Comparison of ENCODE assay signal across 12 mouse cellular contexts in the genomic region with DNA sequence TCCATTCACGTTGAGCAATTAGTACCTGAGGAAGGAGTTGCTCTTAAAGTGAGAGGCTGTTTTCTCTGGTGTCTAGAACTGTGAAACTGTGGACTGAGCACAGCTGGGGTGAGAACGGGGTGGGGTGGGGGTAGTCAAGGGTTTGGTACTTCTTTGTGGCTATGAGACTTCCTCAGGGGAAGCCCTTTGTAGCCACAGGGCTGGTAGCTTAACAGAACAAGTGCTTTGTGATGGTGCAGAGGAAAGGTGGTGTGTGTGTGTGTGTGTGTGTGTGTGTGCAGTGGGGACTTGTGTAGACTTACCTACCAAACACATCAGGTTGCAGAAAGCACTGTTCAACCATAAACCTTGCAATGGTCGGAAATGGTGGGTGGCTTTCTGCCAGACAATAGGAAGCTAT. TPM values are rescaled to one million over a fixed set of nuclear protein-coding genes. Genes with fewer than 3 reads are reported as not detected.
DNase-seq lines count a peak whose midpoint lies in the region; ATAC-seq lines count a peak whose summit lies in the region.
"Had no signal": no experiment of that assay in that cellular context is flagged by ENCODE, and none has a peak within 500 bp of the region (broad histone marks: within the 10 kb centered on the region; RNA-seq: fewer than 3 reads in every experiment).

No protein-coding gene starts in this region.

- H3K9me3 ChIP-seq in lung, embryonic 16.5 days (ENCODE audit: control insufficient read depth, low read length) = no peaks in the 10 kb centered on the region
- H3K9me3 ChIP-seq in hindbrain, embryonic 14.5 days (ENCODE audit: control insufficient read depth, low read length) = no peaks in the 10 kb centered on the region
- H3K9me3 ChIP-seq: hindbrain, embryonic 13.5 days; limb, embryonic 15.5 days had no signal

- no peaks in the 10 kb centered on the region for H3K27me3 ChIP-seq in lung, embryonic 16.5 days (ENCODE audit: control insufficient read depth, insufficient read depth, low read depth, low read length)
- H3K27me3 ChIP-seq in hindbrain, embryonic 14.5 days (ENCODE audit: control insufficient read depth, insufficient read depth, low read length) = no peaks in the 10 kb centered on the region
- H3K27me3 ChIP-seq: hindbrain, embryonic 13.5 days had no signal

- no peak for DNase-seq in lung, postnatal 14 days
- DNase-seq in natural killer cell, adult 2 months (ENCODE audit: low spot score in 2 of 2) = peak; percentile 58 to 71
- peak; percentile 71 for DNase-seq in thymus, postnatal 25 days
- no peak for DNase-seq in embryo, embryonic 11 days
- no peak for DNase-seq in hindbrain, embryonic 14.5 days (ENCODE audit: low spot score)
- DNase-seq in cerebellum, postnatal 10 days = no peak
- DNase-seq: kidney, postnatal 14 days had no signal

- ATAC-seq in lung, embryonic 16.5 days (ENCODE audit: low read depth) = peak; percentile 85
- peak; percentile 94 for ATAC-seq in common myeloid progenitor, adult 5-6 weeks (replicated peaks; ENCODE audit: low read depth, poor library complexity, severe bottlenecking)
- ATAC-seq in hindbrain, embryonic 14.5 days (ENCODE audit: low FRiP score) = no peak

- WGBS in lung, embryonic 16.5 days = 19% methylated on average over 3 of the region's 3 CpGs
- 27% methylated on average over 3 of the region's 3 CpGs for WGBS in hindbrain, embryonic 14.5 days

- no peak overlapping the region for H3K4me2 ChIP-seq in lung, embryonic 16.5 days (ENCODE audit: low read depth, low read length)
- H3K4me2 ChIP-seq in hindbrain, embryonic 14.5 days (replicated peaks) = no peak overlapping the region
- H3K4me2 ChIP-seq: hindbrain, embryonic 13.5 days; limb, embryonic 15.5 days had no signal

- H3K4me3 ChIP-seq in lung, embryonic 16.5 days (ENCODE audit: low read length) = no peak overlapping the region
- no peak overlapping the region for H3K4me3 ChIP-seq in hindbrain, embryonic 14.5 days (replicated peaks; ENCODE audit: low read length)
- H3K4me3 ChIP-seq: hindbrain, embryonic 13.5 days; limb, embryonic 15.5 days had no signal

- H3K4me1 ChIP-seq in lung, embryonic 16.5 days (replicated peaks; ENCODE audit: control insufficient read depth, insufficient read depth, low read length) = no peaks in the 10 kb centered on the region
- no peaks in the 10 kb centered on the region for H3K4me1 ChIP-seq in hindbrain, embryonic 14.5 days (replicated peaks; ENCODE audit: control insufficient read depth, insufficient read depth, low read length)
- H3K4me1 ChIP-seq: hindbrain, embryonic 13.5 days; limb, embryonic 15.5 days had no signal

- no peak overlapping the region for H3K27ac ChIP-seq in lung, embryonic 16.5 days (ENCODE audit: low read length)
- H3K27ac ChIP-seq in hindbrain, embryonic 14.5 days = no peak overlapping the region
- H3K27ac ChIP-seq: hindbrain, embryonic 13.5 days; limb, embryonic 15.5 days; macrophage had no signal

- H3K9ac ChIP-seq in lung, embryonic 16.5 days (ENCODE audit: low read length) = no peak overlapping the region
- no peak overlapping the region for H3K9ac ChIP-seq in hindbrain, embryonic 14.5 days
- H3K9ac ChIP-seq: hindbrain, embryonic 13.5 days; limb, embryonic 15.5 days had no signal

- H3K36me3 ChIP-seq in lung, embryonic 16.5 days (ENCODE audit: control insufficient read depth, insufficient read depth, low read length) = no peaks in the 10 kb centered on the region
- H3K36me3 ChIP-seq in hindbrain, embryonic 14.5 days (replicated peaks; ENCODE audit: control insufficient read depth, insufficient read depth) = no peaks in the 10 kb centered on the region
- H3K36me3 ChIP-seq: hindbrain, embryonic 13.5 days; limb, embryonic 15.5 days had no signal

RNA-seq across cellular contexts. Expression of a gene that starts 39.7 kb away (rescaled TPM):
- polyA plus RNA-seq in lung, embryonic 16.5 days (2015; fragmentation: Nextera tagmentation; extraction: Ambion mirVana) = 3.2 and 3.8 TPM in 2 replicates
- 46.3 and 60.0 TPM in 2 replicates for total RNA-seq in common myeloid progenitor, adult 5-6 weeks (2017)
- polyA plus RNA-seq in hindbrain, embryonic 14.5 days (2014; fragmentation: Nextera tagmentation; extraction: Ambion mirVana) = 1.7 and 1.9 TPM in 2 replicates

Comparison
In these comparisons a context has a peak if more than half of its experiments do, and no peak if none do; other contexts are left out.
1. DNase-seq: peak in natural killer cell, adult 2 months (2 of 2) and thymus, postnatal 25 days (single experiment); none in lung, postnatal 14 days (single experiment), embryo, embryonic 11 days (single experiment), hindbrain, embryonic 14.5 days (single experiment) and cerebellum, postnatal 10 days (0 of 2).